Mouse (Mus musculus) G1E (cell line): ENCODE results near the gene Nell2. TPM values are rescaled to one million over a fixed set of nuclear protein-coding genes. Genes with fewer than 3 reads are reported as not detected.
"Not testable (repeated sequence)": the region's sequence is repeated elsewhere in the genome, so short reads cannot be mapped to it uniquely, and the experiment has no call there.

Experiments
- ATAC-seq: 2 replicates; pipeline ENCODE4 v1.8.0; 2016; ENCODE audit warnings: mild to moderate bottlenecking; ENCODE audit not compliant: insufficient number of reproducible peaks, poor library complexity, low FRiP score, severe bottlenecking; ENCODE audit errors: extremely low read depth
- DNase-seq: peaks from one replicate; pipeline ENCODE4 v3.0.0; 2012; ENCODE audit warnings: low spot score
- H3K27me3 ChIP-seq: 2 replicates; pipeline ENCODE4 v1.6.1; 2012; ENCODE audit warnings: mild to moderate bottlenecking, low read length, inconsistent platforms; ENCODE audit not compliant: insufficient read depth
- H3K36me3 ChIP-seq: replicated peaks from 2 replicates; pipeline ENCODE3; 2012; ENCODE audit warnings: mild to moderate bottlenecking, inconsistent platforms
- H3K4me1 ChIP-seq: 2 replicates; pipeline ENCODE4 v1.6.1; 2012; ENCODE audit warnings: low read depth, low read length, inconsistent platforms, mixed read lengths; ENCODE audit not compliant: insufficient read depth
- H3K4me3 ChIP-seq: 2 replicates; pipeline ENCODE4 v1.5.1; 2012; ENCODE audit warnings: low read depth, mild to moderate bottlenecking, inconsistent platforms, low read length, moderate library complexity, mixed read lengths
- H3K9me3 ChIP-seq: replicated peaks from 2 replicates; pipeline ENCODE4 v1.6.1; 2012; ENCODE audit warnings: inconsistent platforms
- CTCF ChIP-seq: IDR thresholded peaks from 2 replicates; pipeline ENCODE4 v1.5.1; 2012; ENCODE audit warnings: low read depth, low read length, inconsistent platforms, mixed read lengths
- GATA1 ChIP-seq: IDR thresholded peaks from 2 replicates; pipeline ENCODE4 v1.6.1; 2012; ENCODE audit warnings: borderline replicate concordance, low read length, inconsistent platforms, mixed read lengths
- GATA2 ChIP-seq: IDR thresholded peaks from 2 replicates; pipeline ENCODE4 v1.6.1; 2012; ENCODE audit warnings: low read depth, low read length, inconsistent platforms, borderline replicate concordance
- POLR2AphosphoS5 ChIP-seq: IDR thresholded peaks from 2 replicates; pipeline ENCODE4 v1.6.1; 2012; ENCODE audit warnings: low read depth, low read length, inconsistent platforms; ENCODE audit not compliant: insufficient replicate concordance
- TAL1 ChIP-seq: conservative IDR thresholded peaks from 2 replicates; pipeline ENCODE4 v1.6.1; 2012; ENCODE audit warnings: low read depth, low read length, inconsistent platforms, mixed read lengths
- polyA plus RNA-seq: library from polyadenylated mRNA; stranded (reverse); fragments of >175 nt; gene quantifications from 2 replicates; pipeline ENCODE4 v1.2.3, GENCODE M21; 2012
- total RNA-seq, 2 experiments: library from RNA; stranded (forward) in 1 of 2; stranded (reverse) in 1 of 2; fragments of 200-1000 nt in 1 of 2; fragments of >200 nt in 1 of 2; fragmentation: Nextera tagmentation in 1 of 2; gene quantifications; 2 replicates each; pipeline ENCODE4 v1.2.3; 2014 to 2017

Nell2 gene
- total and polyA plus RNA-seq, 3 experiments: 0.05 TPM; not detected in 2

GRCm38 (mm10) chr15:95257131-95257530 lies 271.2 kb downstream of the Nell2 start:
- no peaks in the 10 kb centered on the region for H3K4me1 ChIP-seq
- TF ChIP-seq GATA1: no peak
- no peak for TF ChIP-seq POLR2AphosphoS5
- TF ChIP-seq CTCF: no peak
- no peak for TF ChIP-seq GATA2
- no peak for TF ChIP-seq TAL1
- peaks cover 50% of the 10 kb centered on the region for H3K9me3 ChIP-seq
- H3K27me3 ChIP-seq: no peaks in the 10 kb centered on the region
- H3K36me3 ChIP-seq: no peaks in the 10 kb centered on the region
- DNase-seq (no peak), ATAC-seq (no peak)
- no peak overlapping the region for H3K4me3 ChIP-seq

GRCm38 (mm10) chr15:95245516-95245915 lies 282.8 kb downstream of the Nell2 start:
- Histone ChIP-seq H3K36me3 (no peaks in the 10 kb centered on the region), H3K4me1 (no peaks in the 10 kb centered on the region), H3K4me3 (no peak overlapping the region), H3K27me3 (no peaks in the 10 kb centered on the region), H3K9me3 (peaks cover 29% of the 10 kb centered on the region)
- DNase-seq (no peak), ATAC-seq (no peak)
- TF ChIP-seq GATA1 (no peak), GATA2 (no peak), CTCF (no peak), TAL1 (no peak), POLR2AphosphoS5 (no peak)

- Histone ChIP-seq H3K9me3 (peaks cover 31% of the 10 kb centered on the region), H3K4me3 (no peak overlapping the region), H3K36me3 (no peaks in the 10 kb centered on the region), H3K4me1 (no peaks in the 10 kb centered on the region), H3K27me3 (no peaks in the 10 kb centered on the region)
- DNase-seq (no peak), ATAC-seq (no peak)
- TF ChIP-seq TAL1 (no peak), CTCF (no peak), GATA2 (no peak), GATA1 (no peak), POLR2AphosphoS5 (no peak)
These were observed 284.5 kb downstream of the Nell2 start for GRCm38 (mm10) chr15:95243876-95244275.

GRCm38 (mm10) chr15:95241161-95241560 lies 287.2 kb downstream of the Nell2 start:
- no peak for TF ChIP-seq POLR2AphosphoS5
- TF ChIP-seq TAL1: no peak
- TF ChIP-seq GATA2: no peak
- TF ChIP-seq GATA1: no peak
- TF ChIP-seq CTCF: no peak
- Histone ChIP-seq H3K27me3 (no peaks in the 10 kb centered on the region), H3K36me3 (no peaks in the 10 kb centered on the region), H3K4me3 (no peak overlapping the region), H3K4me1 (no peaks in the 10 kb centered on the region), H3K9me3 (peaks cover 38% of the 10 kb centered on the region)
- no peak for DNase-seq
- ATAC-seq: no peak

GRCm38 (mm10) chr15:95237021-95237420 lies 291.3 kb downstream of the Nell2 start:
- ATAC-seq: not testable (repeated sequence)
- H3K9me3 ChIP-seq: peaks cover 50% of the 10 kb centered on the region

GRCm38 (mm10) chr15:95236509-95236908 lies 291.9 kb downstream of the Nell2 start:
- Histone ChIP-seq H3K4me3 (no peak overlapping the region), H3K9me3 (peaks cover 50% of the 10 kb centered on the region), H3K4me1 (no peaks in the 10 kb centered on the region), H3K27me3 (no peaks in the 10 kb centered on the region; the same call in 1 of the 2 replicates), H3K36me3 (no peaks in the 10 kb centered on the region)
- ATAC-seq (no peak), DNase-seq (no peak)
- no peak for TF ChIP-seq GATA1

More at GRCm38 (mm10) chr15:95237021-95237420, 291.3 kb downstream of the Nell2 start:
- not testable (repeated sequence) for DNase-seq, H3K4me1 ChIP-seq, H3K36me3 ChIP-seq, H3K4me3 ChIP-seq, H3K27me3 ChIP-seq

- no peaks in the 10 kb centered on the region for H3K4me1 ChIP-seq
- H3K9me3 ChIP-seq: peaks cover 64% of the 10 kb centered on the region
- peaks cover 2% of the 10 kb centered on the region; the same call in 1 of the 2 replicates for H3K27me3 ChIP-seq
- no peak for DNase-seq
- H3K36me3 ChIP-seq: no peaks in the 10 kb centered on the region
- no peak for ATAC-seq
- TF ChIP-seq GATA1: no peak
- TF ChIP-seq CTCF: no peak
- no peak for TF ChIP-seq GATA2
- TF ChIP-seq POLR2AphosphoS5: no peak
- no peak for TF ChIP-seq TAL1
- H3K4me3 ChIP-seq: no peak overlapping the region
These were observed 297.2 kb downstream of the Nell2 start for GRCm38 (mm10) chr15:95231171-95231570.
